Mouse (Mus musculus): Measurements from ENCODE around the gene Vmn2r55.
"Not testable (repeated sequence)": the region's sequence is repeated elsewhere in the genome, so short reads cannot be mapped to it uniquely, and the experiment has no call there.

The Vmn2r55 gene

DNA sequence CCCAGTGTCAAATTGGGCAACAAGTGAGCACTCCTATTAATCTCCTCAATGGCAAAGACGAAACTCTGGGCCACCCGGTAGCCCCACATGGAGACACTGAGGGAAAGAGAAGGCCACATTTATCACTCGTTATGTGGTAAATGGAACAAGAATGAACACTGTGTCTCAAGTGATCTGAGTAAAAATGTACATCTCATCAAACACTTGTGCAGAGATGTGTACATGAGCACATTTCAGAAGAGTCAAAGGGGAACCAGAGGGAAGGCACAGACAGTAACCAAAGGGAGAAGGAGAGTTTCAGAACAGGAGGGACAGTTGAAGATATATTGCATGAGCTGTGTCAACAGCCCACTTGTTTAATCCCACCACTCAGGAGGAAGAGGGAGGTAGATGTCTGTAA, at the start of gene Vmn2r55:
Vmn2r55 (minus strand) TSS at position 101 of the 400 bp plus-strand sequence.
- DNase-seq, result not testable (repeated sequence)

DNA sequence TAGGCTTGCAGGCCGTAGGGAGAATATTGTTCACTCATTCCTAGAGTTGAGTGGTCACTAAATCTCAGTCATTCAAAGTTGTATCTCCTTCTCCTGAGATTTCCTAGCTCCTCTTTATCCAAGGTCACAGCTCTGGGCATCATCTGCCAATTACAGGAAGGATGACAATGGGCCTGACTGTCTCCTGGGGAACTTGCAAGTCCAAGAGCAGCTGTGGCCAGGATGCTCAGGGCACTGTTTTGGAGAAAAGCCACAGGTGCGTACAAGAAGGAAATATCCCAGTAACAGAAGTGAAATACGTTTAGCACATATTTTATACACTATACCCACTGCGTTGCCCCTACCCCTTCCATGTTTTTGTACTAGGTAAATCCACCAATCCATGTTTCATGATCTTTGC, 44.6 kb downstream of the Vmn2r55 start, which contains the start of gene Vmn2r54:
Vmn2r54 (minus strand) TSS at position 101 of the 400 bp plus-strand sequence.
- DNase-seq, result not testable (repeated sequence)

DNA sequence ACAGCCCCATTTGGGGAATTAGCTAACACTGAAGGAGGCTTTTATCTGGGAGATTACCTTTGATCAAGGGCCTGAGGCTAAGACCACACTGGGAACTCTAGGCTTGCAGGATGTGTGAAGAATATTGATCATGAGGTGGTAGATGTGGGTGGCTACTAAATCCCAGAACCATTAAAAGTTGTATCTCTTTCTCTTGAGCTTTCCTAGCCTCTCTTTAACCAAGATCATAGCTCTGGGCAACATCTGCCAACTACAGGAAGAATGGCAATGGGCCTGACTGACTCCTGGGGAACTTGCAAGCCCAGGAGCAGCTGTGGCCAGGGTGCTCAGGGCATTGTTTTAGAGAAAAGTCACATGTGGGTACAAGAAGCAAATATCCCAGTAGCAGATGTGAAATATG, 76.1 kb downstream of the Vmn2r55 start, which contains the start of gene Vmn2r53:
Vmn2r53 (minus strand) TSS at position 101 of the 400 bp plus-strand sequence.
- DNase-seq, result no peak

Measured in spleen, adult 18-20 months (tissue).